Mouse (Mus musculus) kidney, embryonic 15.5 days (tissue): Measurements from ENCODE around the gene St6galnac3. TPM values are rescaled to one million over a fixed set of nuclear protein-coding genes. Genes with fewer than 3 reads are reported as not detected.

ENCODE experiments used
- ATAC-seq: fragments of 200-750 bp; cut with Nextera tagmentation; replicated peaks from 2 replicates; pipeline ENCODE4 v1.8.0; 2017; ENCODE audit warnings: moderate TSS enrichment; ENCODE audit not compliant: low FRiP score
- H3K27ac ChIP-seq: fragments of 300-500 bp; sonication (generic); 2 replicates; pipeline ENCODE4 v1.5.1; 2015; ENCODE audit warnings: mild to moderate bottlenecking, inconsistent platforms
- H3K27me3 ChIP-seq: fragments of 300-500 bp; sonication (generic); 2 replicates; pipeline ENCODE4 v1.6.1; 2015; ENCODE audit warnings: inconsistent platforms
- H3K36me3 ChIP-seq: fragments of 300-500 bp; sonication (generic); 2 replicates; pipeline ENCODE4 v1.6.1; 2015; ENCODE audit warnings: inconsistent platforms
- H3K4me1 ChIP-seq: fragments of 300-500 bp; sonication (generic); 2 replicates; pipeline ENCODE4 v1.6.1; 2015; ENCODE audit warnings: inconsistent platforms
- H3K4me2 ChIP-seq: fragments of 300-500 bp; sonication (generic); 2 replicates; pipeline ENCODE4 v1.6.1; 2015; ENCODE audit warnings: moderate library complexity, mild to moderate bottlenecking, inconsistent platforms
- H3K4me3 ChIP-seq: fragments of 300-500 bp; sonication (generic); replicated peaks from 2 replicates; pipeline ENCODE4 v1.5.1; 2015; ENCODE audit warnings: mild to moderate bottlenecking, inconsistent platforms
- H3K9ac ChIP-seq: fragments of 300-500 bp; sonication (generic); 2 replicates; pipeline ENCODE4 v1.6.1; 2015; ENCODE audit warnings: mild to moderate bottlenecking, inconsistent platforms
- H3K9me3 ChIP-seq: fragments of 300-500 bp; sonication (generic); replicated peaks from 2 replicates; pipeline ENCODE4 v1.6.1; 2016; ENCODE audit warnings: inconsistent platforms
- WGBS: fragments of 180-500 bp; shearing (Covaris S2); methylation state at CpG from one replicate; pipeline ENCODE4 v1.1.7; 2015; ENCODE audit warnings: mixed read lengths; 5-methylcytosine and 5-hydroxymethylcytosine counted together
- polyA plus RNA-seq: library from polyadenylated mRNA; unstranded; fragments of >200 nt; fragmentation: Nextera tagmentation; extraction: Ambion mirVana; gene quantifications from 2 replicates; pipeline ENCODE4 v1.2.1, GENCODE M21; 2015

Gene St6galnac3
- polyA plus RNA-seq, 1 experiment from 2014 or later = 65.5 TPM

DNA sequence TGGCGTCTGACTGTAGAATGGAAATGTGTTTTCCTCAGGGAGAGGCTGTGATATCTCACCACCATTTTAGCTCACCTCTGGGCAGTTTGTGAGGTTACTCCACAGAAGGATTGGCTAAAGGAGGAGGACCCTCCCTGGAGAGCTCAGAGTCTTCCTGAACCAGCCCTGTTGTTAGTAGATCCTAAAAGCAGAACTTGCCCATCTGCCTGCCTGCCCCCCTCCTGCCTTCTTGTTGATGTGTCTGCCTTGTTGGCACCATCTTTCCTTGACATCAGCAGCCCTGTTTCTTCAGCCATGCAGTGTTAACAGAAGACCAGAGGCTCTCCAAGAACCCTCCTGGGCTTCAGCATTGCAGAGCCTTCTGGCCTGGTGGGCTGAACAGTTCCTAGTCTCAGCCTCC lies 18.1 kb downstream of the St6galnac3 start:
- 78% methylated on average over 1 of the region's 1 CpGs for WGBS
- Histone ChIP-seq H3K36me3 (no peaks in the 10 kb centered on the region), H3K9me3 (no peaks in the 10 kb centered on the region), H3K27ac (no peak overlapping the region), H3K4me3 (no peak overlapping the region), H3K4me1 (peaks cover 46% of the 10 kb centered on the region), H3K4me2 (no peak overlapping the region), H3K9ac (no peak overlapping the region), H3K27me3 (no peaks in the 10 kb centered on the region)
- ATAC-seq = no peak

DNA sequence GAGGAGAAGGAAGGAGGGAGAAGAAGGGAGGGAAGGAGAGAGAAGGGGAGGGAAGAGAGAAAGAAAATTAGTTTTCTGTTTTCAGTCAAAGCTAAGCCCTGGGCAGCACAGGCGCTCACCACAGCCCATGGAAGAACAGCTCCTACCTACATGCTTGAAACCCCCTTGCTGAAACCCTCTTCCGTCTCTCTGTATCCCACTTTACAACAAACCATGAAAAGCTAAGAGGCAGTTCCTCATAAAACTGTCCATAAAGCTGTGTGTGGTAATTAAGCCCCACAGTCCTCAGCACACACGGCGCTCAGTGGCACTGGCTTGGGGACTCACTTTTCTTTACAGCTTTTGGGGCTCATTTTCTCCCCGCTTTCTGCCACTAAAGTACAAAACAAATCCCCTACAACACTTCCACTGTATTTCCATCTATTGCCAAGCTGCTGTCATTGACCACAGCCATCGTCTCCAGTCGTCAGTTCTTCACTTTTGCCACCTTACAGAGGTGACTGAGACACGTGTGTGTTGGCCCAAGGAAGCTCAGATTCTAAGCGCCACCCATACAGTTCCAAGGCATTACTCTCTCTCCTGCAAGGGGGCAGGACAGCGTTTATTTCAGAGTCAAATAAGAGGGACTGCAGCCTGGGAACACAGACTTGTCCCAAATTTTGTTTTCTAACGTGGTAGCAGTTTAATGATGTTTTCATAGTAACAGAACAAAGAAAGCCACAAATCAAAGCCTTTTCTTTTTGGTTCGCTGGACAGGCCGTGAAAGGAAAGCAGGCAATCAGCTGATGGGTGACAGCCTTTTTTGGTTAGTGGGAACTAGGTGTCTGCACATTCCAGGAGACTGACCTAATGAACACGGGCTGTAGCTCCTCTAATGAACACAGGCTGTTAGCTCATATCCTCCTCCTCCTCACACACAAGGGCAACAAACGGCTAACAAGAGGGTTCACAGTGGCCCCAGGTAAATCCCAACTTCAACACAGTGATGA lies 22.9 kb downstream of the St6galnac3 start:
- 17% methylated on average over 15 of the region's 15 CpGs for WGBS
- Histone ChIP-seq H3K27me3 (no peaks in the 10 kb centered on the region), H3K4me1 (peaks cover 69% of the 10 kb centered on the region), H3K4me3 (no peak overlapping the region), H3K4me2 (peak overlapping the region; percentile 1; the same call in 1 of the 2 replicates), H3K27ac (peak overlapping the region; percentile 80), H3K9ac (no peak overlapping the region), H3K36me3 (no peaks in the 10 kb centered on the region), H3K9me3 (no peaks in the 10 kb centered on the region)
- ATAC-seq = peak; percentile 74

DNA sequence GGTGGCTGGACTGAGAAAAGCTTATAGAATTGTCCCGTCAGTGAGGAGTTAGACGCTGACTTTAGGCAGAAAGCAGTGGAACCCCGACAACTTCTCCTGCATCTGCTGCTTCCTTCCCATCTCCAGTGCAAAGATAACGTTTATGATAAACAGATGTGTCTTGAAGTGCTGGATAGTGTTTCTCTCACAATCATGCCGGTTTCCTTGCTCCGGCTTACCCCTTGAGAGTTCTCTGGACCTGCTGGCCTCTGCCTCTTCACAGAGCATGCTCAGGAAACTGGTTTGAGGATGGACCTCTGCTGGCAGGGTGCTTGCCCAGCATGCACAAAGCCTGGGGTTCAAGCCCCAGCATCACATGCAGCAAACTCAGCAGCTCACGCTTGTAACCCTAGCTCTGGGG lies 23.8 kb downstream of the St6galnac3 start:
- no peak for ATAC-seq
- Histone ChIP-seq H3K36me3 (no peaks in the 10 kb centered on the region), H3K27ac (peak overlapping the region; percentile 80), H3K4me3 (no peak overlapping the region), H3K4me1 (peaks cover 60% of the 10 kb centered on the region), H3K9me3 (no peaks in the 10 kb centered on the region), H3K27me3 (no peaks in the 10 kb centered on the region), H3K4me2 (no peak overlapping the region), H3K9ac (no peak overlapping the region)
- WGBS = 41% methylated on average over 7 of the region's 7 CpGs

- no peak overlapping the region for H3K27ac ChIP-seq
- no peak overlapping the region for H3K4me2 ChIP-seq
- 74% methylated on average over 8 of the region's 8 CpGs for WGBS
- no peaks in the 10 kb centered on the region for H3K36me3 ChIP-seq
- no peak overlapping the region for H3K4me3 ChIP-seq
- H3K27me3 ChIP-seq = no peaks in the 10 kb centered on the region
- no peak for ATAC-seq
- H3K4me1 ChIP-seq = peaks cover 53% of the 10 kb centered on the region
- no peak overlapping the region for H3K9ac ChIP-seq
- no peaks in the 10 kb centered on the region for H3K9me3 ChIP-seq
Measured at GRCm38 (mm10) chr3:153699086-153699485, 25.9 kb downstream of the St6galnac3 start.

DNA sequence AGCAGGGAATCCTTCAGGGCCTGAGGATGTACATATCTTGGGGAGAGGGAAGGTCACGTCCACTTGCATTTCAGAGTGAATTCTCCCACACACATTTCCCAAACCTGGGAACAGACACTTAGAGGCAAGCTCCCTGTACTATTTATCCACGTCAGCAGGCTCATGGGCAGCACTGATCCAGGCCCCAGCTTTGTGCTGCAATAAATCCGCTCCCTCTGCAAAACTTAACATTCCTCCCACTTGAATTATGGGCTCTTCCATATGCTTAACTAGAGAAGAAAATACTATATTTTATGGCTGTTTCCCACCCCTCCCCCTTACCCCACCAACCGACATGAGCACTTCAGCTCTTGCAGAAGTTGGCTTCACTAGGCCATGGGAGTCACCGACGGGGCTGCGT lies 32.0 kb downstream of the St6galnac3 start:
- 14% methylated on average over 7 of the region's 7 CpGs for WGBS
- no peaks in the 10 kb centered on the region for H3K27me3 ChIP-seq
- H3K4me2 ChIP-seq = peak overlapping the region; percentile 20; the same call in 1 of the 2 replicates
- no peak overlapping the region for H3K4me3 ChIP-seq
- no peaks in the 10 kb centered on the region for H3K36me3 ChIP-seq
- no peaks in the 10 kb centered on the region for H3K9me3 ChIP-seq
- peak; percentile 53 for ATAC-seq
- H3K9ac ChIP-seq = no peak overlapping the region
- peak overlapping the region; percentile 93 for H3K27ac ChIP-seq
- H3K4me1 ChIP-seq = peaks cover 60% of the 10 kb centered on the region

DNA sequence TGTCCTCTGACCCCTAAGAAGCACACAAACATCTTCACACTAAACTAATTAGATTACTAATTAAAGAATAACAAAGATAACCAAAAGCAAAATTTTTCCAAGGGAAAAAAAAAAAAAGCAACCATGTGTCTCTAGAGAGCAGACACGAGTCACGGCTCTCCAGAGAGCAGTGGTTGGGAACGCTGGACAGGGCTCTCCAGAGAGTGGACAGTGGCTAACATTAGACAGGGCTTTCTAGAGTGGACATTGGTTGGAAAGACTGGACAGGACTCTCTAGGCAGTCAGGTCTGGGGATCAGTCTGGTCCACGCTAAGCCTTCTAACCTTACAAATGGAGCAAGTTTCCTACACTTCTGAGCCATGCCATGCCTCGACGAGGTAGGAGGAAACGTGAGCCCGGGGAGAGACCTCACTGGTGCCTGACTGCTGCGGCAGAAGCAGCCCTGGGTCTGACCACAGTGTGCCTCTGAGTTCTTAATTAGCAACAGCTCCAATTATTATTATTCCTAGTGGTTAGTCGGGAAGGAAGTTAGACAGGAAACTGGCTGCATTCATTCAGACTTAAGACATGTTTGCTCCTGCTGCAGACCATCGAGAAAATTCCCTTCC lies 32.7 kb downstream of the St6galnac3 start:
- Histone ChIP-seq H3K9me3 (no peaks in the 10 kb centered on the region), H3K4me3 (no peak overlapping the region), H3K27ac (peak overlapping the region; percentile 93), H3K4me1 (peaks cover 55% of the 10 kb centered on the region), H3K27me3 (no peaks in the 10 kb centered on the region), H3K36me3 (no peaks in the 10 kb centered on the region), H3K4me2 (peak overlapping the region; percentile 20; the same call in 1 of the 2 replicates), H3K9ac (no peak overlapping the region)
- WGBS = 14% methylated on average over 11 of the region's 11 CpGs
- peak; percentile 50 for ATAC-seq

DNA sequence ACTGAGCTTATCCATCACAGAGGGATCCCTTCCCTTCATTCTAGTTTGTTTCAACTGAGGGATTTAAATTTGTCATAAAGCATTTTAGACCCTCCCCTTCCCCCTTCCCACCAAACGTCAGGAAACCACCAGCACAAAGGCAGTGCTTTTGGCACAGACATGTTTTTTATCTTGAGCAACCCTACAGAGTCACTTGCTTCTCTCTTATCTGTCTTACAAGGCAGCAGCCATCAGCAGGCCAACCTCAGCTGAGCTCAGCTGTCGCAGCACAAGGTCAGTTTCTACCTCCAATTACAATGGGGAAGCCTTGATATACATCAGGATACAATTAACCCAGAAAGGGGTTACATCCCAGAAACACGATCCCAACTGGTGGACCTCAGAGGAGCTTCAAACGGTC lies 33.4 kb downstream of the St6galnac3 start:
- H3K27ac ChIP-seq = peak overlapping the region; percentile 93

GRCm38 (mm10) chr3:153690553-153690952 lies 34.4 kb downstream of the St6galnac3 start:
- no peaks in the 10 kb centered on the region for H3K27me3 ChIP-seq
- H3K4me3 ChIP-seq = no peak overlapping the region
- H3K4me1 ChIP-seq = peaks cover 53% of the 10 kb centered on the region
- H3K36me3 ChIP-seq = no peaks in the 10 kb centered on the region
- H3K27ac ChIP-seq = peak overlapping the region; percentile 88
- ATAC-seq = peak; percentile 52
- no peaks in the 10 kb centered on the region for H3K9me3 ChIP-seq
- 26% methylated on average over 2 of the region's 2 CpGs for WGBS
- no peak overlapping the region; the same call in 1 of the 2 replicates for H3K4me2 ChIP-seq
- no peak overlapping the region for H3K9ac ChIP-seq

More for the DNA sequence above, 33.4 kb downstream of the St6galnac3 start:
- H3K36me3 ChIP-seq = no peaks in the 10 kb centered on the region
- ATAC-seq = no peak
- WGBS = 11% methylated on average over 4 of the region's 4 CpGs
- H3K9ac ChIP-seq = no peak overlapping the region
- no peak overlapping the region for H3K4me2 ChIP-seq
- H3K4me3 ChIP-seq = no peak overlapping the region
- H3K4me1 ChIP-seq = peaks cover 53% of the 10 kb centered on the region
- no peaks in the 10 kb centered on the region for H3K27me3 ChIP-seq
- no peaks in the 10 kb centered on the region for H3K9me3 ChIP-seq

- H3K4me3 ChIP-seq = peak overlapping the region; percentile 10; the same call in 1 of the 2 replicates
- ATAC-seq = peak; percentile 73
- peak overlapping the region; percentile 42 for H3K4me2 ChIP-seq
- peaks cover 54% of the 10 kb centered on the region for H3K4me1 ChIP-seq
- H3K27ac ChIP-seq = peak overlapping the region; percentile 88
- H3K9ac ChIP-seq = no peak overlapping the region
- 10% methylated on average over 11 of the region's 11 CpGs for WGBS
- H3K27me3 ChIP-seq = no peaks in the 10 kb centered on the region
- no peaks in the 10 kb centered on the region for H3K9me3 ChIP-seq
- no peaks in the 10 kb centered on the region for H3K36me3 ChIP-seq
Measured at GRCm38 (mm10) chr3:153689793-153690291, 35.1 kb downstream of the St6galnac3 start.

- H3K4me1 ChIP-seq = peaks cover 62% of the 10 kb centered on the region
- no peak overlapping the region for H3K27ac ChIP-seq
- no peak overlapping the region for H3K9ac ChIP-seq
- no peak overlapping the region for H3K4me2 ChIP-seq
- H3K36me3 ChIP-seq = no peaks in the 10 kb centered on the region
- no peak for ATAC-seq
- H3K9me3 ChIP-seq = no peaks in the 10 kb centered on the region
- 73% methylated on average over 5 of the region's 5 CpGs for whole genome bisulfite sequencing
- no peaks in the 10 kb centered on the region for H3K27me3 ChIP-seq
- no peak overlapping the region for H3K4me3 ChIP-seq
Measured at GRCm38 (mm10) chr3:153687896-153688295, 37.1 kb downstream of the St6galnac3 start.

DNA sequence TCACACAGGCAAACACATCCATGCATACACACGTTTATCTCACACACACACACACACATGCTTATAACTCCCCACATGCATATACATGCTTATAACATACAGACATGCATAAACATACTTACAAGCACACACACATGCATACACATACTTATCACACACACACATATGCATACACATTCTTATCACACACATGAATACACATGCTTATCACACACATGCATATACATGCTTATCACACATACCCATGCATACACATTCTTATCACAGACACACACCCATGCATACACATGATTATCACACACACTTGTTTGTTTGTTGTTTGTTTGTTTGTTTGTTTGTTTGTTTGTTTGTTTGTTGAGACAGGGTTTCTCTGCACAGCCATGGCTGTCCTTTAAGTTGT lies 40.1 kb downstream of the St6galnac3 start:
- WGBS = 85% methylated on average over 1 of the region's 1 CpGs
- no peaks in the 10 kb centered on the region for H3K27me3 ChIP-seq
- H3K36me3 ChIP-seq = no peaks in the 10 kb centered on the region
- H3K27ac ChIP-seq = no peak overlapping the region
- no peak overlapping the region for H3K4me2 ChIP-seq
- no peak overlapping the region for H3K9ac ChIP-seq
- no peak overlapping the region for H3K4me3 ChIP-seq
- no peak for ATAC-seq
- no peaks in the 10 kb centered on the region for H3K9me3 ChIP-seq
- H3K4me1 ChIP-seq = peaks cover 40% of the 10 kb centered on the region

DNA sequence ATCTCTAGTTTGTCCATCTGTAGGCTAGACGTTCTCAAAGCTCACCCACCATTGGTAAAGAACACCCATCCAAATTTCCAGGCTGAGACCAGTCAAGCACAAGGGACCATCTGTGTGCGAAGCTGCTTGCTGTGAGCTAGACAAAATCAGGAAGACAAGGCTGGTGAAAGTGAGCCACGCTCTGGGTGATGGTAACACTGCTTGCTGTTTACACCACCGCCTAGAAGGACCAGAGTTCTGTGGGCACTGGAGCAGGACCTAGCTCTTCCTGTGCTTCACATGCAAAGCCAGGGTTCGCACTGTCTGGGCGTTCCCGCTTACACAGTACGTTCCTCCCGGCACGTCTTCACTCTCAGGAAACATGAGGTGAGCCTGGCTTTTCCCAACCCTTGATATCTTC lies 42.7 kb downstream of the St6galnac3 start:
- WGBS = 83% methylated on average over 10 of the region's 10 CpGs

More for the DNA sequence above, 42.7 kb downstream of the St6galnac3 start:
- no peaks in the 10 kb centered on the region for H3K9me3 ChIP-seq
- H3K36me3 ChIP-seq = no peaks in the 10 kb centered on the region
- no peak overlapping the region for H3K9ac ChIP-seq
- no peak overlapping the region for H3K4me3 ChIP-seq
- no peak for ATAC-seq
- no peak overlapping the region for H3K27ac ChIP-seq
- no peaks in the 10 kb centered on the region for H3K27me3 ChIP-seq
- H3K4me1 ChIP-seq = peaks cover 36% of the 10 kb centered on the region
- no peak overlapping the region for H3K4me2 ChIP-seq
